Mouse (Mus musculus) kidney, postnatal 14 days (tissue): ENCODE results near the gene Elk4.

Source experiments
- DNase-seq: peaks from one replicate; pipeline ENCODE4 v3.0.0; 2022; ENCODE audit warnings: mixed read lengths

Elk4 gene

DNA sequence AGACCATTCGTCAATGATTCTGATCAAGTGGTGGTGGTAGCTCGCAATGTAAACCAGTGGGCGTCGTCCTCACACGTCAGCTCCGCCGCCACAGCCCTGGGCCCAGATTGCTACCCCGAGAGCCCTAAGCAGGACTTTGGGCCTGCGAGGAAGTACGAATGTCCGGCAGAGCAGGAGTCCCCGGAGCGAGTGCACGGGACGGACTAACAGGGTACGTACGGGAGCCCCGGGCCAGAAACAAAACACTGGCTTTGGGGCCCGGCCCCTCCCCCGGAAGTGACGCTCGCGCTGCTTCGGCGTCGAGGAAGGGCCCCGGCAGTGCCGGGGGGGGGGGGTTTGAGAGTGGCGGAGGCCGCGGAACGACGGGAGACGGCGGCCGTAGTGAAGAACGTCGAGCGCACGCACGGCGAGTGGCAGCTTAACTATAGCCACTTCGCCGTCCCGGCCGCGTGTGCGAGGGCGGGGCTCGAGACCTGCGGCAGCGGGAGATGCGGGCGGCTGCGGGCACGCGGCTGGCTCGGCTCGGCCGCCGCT is at the start of gene Elk4:
Gene Elk4, plus strand, starts transcription at position 326 of the 534 bp plus-strand sequence.
- DNase-seq, result peak; percentile 96

- DNase-seq, result peak; percentile 56
These were observed 46.4 kb upstream of the Elk4 start for GRCm38 (mm10) chr1:131961004-131961403.

DNA sequence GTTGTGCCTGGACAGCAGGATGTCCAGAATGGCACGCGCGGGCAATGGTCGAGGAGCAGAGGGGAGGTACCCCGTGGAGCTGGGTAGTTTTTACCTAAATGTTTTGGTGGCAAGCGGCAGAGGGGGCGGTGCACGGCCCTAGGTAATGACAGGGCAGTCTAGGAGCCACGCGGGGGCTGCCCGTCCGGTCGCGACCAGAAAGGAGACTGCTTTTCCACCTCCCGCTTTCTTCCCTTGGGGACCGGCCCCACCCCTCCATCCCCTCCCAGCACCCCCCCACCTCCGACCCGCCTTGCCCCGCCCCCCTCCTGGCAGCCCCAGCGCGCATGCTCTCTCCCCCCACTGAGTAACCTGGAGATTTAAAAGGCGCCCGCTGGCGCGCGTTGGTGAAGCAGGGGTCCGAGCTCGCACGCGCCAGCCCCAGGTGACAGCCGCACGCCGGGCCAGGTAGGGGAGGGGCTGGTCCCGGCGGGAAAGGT is 44.8 kb upstream of the Elk4 start, which contains the start of gene Slc45a3:
Gene Slc45a3, plus strand, starts transcription at position 362 of the 479 bp plus-strand sequence.
- DNase-seq, result peak; percentile 80

- DNase-seq, result peak; percentile 32
These were observed 44.1 kb upstream of the Elk4 start for GRCm38 (mm10) chr1:131963085-131963951.

DNA sequence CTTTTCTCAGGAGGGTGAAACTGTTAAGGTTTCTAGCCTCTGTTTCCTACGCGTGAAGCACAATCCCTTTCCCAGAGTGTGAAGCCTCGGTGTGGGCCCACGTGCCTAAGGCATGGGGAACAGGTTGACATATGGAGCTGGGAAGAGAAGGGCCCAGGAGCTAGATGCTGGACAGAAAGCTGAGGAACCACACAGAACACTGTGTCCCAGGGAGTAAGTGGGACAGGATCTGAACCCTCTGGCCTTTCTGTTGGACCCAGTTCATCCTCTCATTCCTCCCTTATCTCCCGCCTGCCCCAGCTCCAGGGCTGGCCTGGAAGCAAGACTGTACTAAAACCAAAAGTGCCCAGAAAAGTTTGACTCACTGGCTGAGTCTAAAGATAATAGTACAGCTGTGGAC is 43.3 kb upstream of the Elk4 start:
- peak; percentile 39 for DNase-seq

DNA sequence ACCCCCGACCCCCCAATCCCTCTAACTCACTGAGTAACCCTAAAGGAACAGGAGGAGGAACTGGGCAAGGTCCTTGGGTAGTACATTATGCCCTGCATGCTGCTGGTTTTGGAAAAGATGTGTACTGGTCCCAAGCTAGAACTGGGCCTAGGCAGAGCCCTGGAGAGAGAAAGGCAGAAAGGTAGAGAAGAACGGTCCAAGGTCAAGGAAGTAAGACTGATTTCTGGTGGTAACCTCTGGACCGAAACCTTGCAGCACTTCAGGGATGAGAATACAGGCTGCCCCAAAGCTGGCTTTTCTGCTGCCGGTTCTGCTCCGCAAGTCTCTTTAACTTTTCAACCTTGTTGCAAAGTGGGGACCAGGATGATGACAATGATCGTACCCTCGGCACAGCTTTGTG is 42.8 kb upstream of the Elk4 start:
- DNase-seq, result no peak

- DNase-seq, result no peak
These were observed 41.6 kb upstream of the Elk4 start for GRCm38 (mm10) chr1:131965818-131966217.

- DNase-seq, result peak; percentile 53
These were observed 40.1 kb upstream of the Elk4 start for GRCm38 (mm10) chr1:131967336-131967735.

GRCm38 (mm10) chr1:131968556-131968955 is 38.9 kb upstream of the Elk4 start:
- DNase-seq, result peak; percentile 40

DNA sequence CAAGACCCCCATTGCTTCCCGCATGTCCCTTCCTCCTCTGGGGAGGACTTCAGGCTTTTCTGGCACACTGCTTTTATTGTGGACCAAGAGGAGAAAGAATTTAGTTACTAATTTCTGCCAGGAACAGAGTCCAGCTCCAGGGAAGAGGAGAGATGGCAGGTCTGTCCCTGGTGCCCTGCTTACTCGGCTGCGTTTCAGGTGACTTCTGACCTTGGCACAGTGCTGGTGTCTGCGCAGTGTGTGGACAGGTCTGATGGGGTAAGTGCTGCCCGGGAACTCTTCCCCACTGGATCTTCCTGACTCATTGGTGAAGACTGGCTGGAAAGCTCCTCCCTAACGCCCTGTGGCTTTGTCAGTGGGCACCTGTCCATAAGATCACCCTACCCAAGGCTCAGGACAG is 38.4 kb upstream of the Elk4 start:
- peak; percentile 83 for DNase-seq

- DNase-seq, result peak; percentile 48
These were observed 37.6 kb upstream of the Elk4 start for GRCm38 (mm10) chr1:131969825-131970224.

DNA sequence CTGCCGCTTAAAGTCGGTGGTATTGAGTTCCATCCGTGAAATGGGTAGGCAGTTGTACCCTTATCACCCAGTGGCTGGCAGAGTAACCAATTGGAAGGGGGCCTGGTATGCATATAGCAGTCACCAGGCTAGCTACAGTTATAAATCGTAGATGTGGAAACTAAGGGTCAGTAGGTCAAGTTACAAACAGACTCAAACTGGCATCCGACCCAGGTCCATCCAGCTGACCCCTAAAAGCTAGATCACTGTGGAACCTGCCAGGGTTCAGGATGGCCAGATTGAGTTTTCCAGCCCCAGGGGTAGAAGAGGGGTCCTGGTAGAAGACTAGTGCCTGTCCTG is 37.1 kb upstream of the Elk4 start:
- DNase-seq, result peak; percentile 40

DNA sequence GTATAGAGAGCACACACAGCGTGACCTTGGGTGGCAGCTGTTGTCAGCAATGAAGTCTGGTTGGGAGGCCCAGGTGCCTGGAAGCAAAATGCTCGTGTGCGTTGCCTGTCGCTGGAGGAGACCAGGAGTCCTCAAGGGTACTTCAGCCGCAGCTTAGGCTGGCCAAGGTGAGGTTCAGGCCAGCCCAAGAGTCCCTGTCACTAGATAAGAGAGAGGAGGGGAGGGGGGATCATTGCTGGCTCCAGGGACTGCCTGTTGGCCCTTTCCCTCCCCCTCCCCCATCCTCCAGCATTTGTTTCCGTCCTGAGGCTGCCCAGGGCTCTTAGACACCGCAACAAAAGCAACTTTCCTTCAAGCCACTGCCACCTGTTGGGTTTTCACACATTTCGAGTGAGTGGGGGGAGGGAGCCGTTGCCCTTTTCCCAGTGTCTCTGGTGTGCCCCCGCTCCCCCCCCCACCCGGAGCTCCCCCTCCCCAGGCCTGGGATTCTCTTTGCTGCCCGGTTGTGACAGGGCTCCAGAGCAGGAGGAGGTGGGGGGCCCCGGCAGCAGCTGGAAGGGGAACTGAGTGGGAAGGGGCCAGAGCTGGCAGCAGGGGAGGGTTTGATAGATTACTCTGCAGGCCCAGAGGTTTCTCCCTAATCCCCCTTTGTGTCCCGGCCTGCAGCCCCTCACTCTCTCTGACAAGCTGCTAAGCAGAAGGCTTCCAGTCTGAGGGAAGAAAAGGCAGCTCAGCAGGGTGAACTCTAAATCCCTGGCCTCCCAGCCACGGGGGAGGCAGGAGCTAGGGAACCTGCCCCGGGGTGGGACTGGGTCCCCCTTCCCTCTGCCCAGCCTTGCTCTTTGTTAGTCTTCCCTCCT is 36.5 kb upstream of the Elk4 start:
- no peak for DNase-seq

- DNase-seq, result peak; percentile 39
These were observed 35.5 kb upstream of the Elk4 start for GRCm38 (mm10) chr1:131971771-131972497.

- DNase-seq, result peak; percentile 55
These were observed 34.7 kb upstream of the Elk4 start for GRCm38 (mm10) chr1:131972498-131973334.

GRCm38 (mm10) chr1:131973991-131974390 is 33.4 kb upstream of the Elk4 start:
- DNase-seq, result no peak

GRCm38 (mm10) chr1:131976886-131977285 is 30.5 kb upstream of the Elk4 start:
- no peak for DNase-seq

DNA sequence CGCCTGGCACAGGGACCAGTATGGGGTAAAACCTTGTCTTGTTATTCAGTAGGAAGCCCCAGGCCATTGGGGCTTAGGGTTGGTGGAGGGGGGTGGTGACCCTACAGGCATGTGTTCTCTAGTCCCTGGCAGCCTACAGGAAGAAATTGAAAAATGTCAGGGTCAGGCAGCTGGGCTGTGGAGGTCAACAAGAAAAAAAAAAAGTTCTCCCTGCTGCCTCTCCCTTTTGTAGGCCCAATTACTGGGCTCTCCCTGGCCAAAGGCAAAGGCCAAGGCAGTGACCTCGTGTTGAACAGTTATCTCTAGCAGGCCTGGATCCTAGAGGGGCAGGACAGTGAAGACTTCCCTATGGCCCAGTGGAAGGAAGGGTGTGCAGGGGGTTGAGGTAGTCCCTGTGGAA is 26.9 kb upstream of the Elk4 start:
- DNase-seq, result no peak

- DNase-seq, result peak; percentile 82
These were observed 25.9 kb upstream of the Elk4 start for GRCm38 (mm10) chr1:131981378-131982013.

DNA sequence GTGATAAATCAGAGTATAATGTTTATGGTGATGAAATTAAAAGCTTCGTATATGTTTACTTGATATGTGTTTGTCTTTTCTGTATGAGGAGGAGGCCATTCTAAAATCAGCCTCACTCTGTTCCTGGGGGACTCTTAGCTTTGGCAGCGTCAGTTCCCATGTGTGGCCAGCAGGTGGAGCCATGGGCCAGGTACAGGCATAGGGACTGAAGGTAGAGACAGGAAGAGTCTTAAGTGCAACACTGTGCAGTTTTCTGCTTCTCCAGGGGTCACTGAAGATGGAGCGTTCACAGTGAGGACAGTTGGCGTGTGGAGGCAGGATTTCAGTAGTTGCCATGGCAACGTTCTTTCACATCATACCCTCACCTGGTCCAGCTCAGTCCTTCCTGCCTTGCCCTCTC is 24.5 kb upstream of the Elk4 start:
- peak; percentile 79 for DNase-seq

- no peak for DNase-seq
These were observed 23.6 kb upstream of the Elk4 start for GRCm38 (mm10) chr1:131983806-131984205.
